Comparison of ENCODE assay signal across 16 mouse cellular contexts in the genomic region with DNA sequence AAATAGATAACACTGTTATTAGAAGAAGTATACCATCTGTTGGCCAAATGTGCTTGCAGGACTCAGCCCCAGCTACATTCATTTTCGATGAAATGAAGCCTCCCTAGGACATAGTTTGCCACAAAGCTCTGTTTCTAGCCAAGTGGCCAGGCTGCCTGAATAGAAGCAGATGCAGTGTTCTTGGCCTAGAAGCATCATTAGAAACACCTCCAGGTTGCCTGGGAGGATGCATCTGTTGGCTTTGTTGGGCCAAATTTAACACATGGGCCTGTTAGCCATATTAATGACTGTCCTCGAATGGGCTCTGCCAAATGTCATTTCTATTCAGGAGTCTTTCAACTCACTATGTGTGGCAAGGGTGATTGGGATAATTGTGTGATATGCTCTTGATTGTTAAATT.
DNase-seq lines count a peak whose midpoint lies in the region; ATAC-seq lines count a peak whose summit lies in the region.
"Had no signal": no experiment of that assay in that cellular context is flagged by ENCODE, and none has a peak within 500 bp of the region (broad histone marks: within the 10 kb centered on the region; RNA-seq: fewer than 3 reads in every experiment).

No protein-coding gene starts in this region.

- H3K9ac ChIP-seq in hindbrain, embryonic 14.5 days, result no peak overlapping the region
- no peak overlapping the region for H3K9ac ChIP-seq in hindbrain, embryonic 13.5 days
- H3K9ac ChIP-seq: limb, embryonic 15.5 days; midbrain, embryonic 13.5 days; neural tube, embryonic 12.5 days had no signal

- peak; percentile 37; the same call in 1 of the 2 replicates for ATAC-seq in hindbrain, embryonic 14.5 days (ENCODE audit: low FRiP score)
- ATAC-seq in hindbrain, embryonic 13.5 days (ENCODE audit: low FRiP score), result no peak
- ATAC-seq in CD4-positive, CD25-positive, alpha-beta regulatory T cell, adult 4 months, result no peak
- ATAC-seq: midbrain, embryonic 13.5 days had no signal

- H3K9me3 ChIP-seq in hindbrain, embryonic 14.5 days (ENCODE audit: control insufficient read depth, low read length), result no peaks in the 10 kb centered on the region
- no peaks in the 10 kb centered on the region for H3K9me3 ChIP-seq in hindbrain, embryonic 13.5 days
- H3K9me3 ChIP-seq: limb, embryonic 15.5 days; midbrain, embryonic 13.5 days; neural tube, embryonic 12.5 days had no signal

- H3K4me2 ChIP-seq in hindbrain, embryonic 14.5 days (replicated peaks), result no peak overlapping the region
- no peak overlapping the region for H3K4me2 ChIP-seq in hindbrain, embryonic 13.5 days
- H3K4me2 ChIP-seq: limb, embryonic 15.5 days; midbrain, embryonic 13.5 days; neural tube, embryonic 12.5 days had no signal

- 81% methylated on average over 2 of the region's 2 CpGs for WGBS in hindbrain, embryonic 14.5 days
- WGBS in hindbrain, embryonic 13.5 days, result 79% methylated on average over 2 of the region's 2 CpGs

- H3K36me3 ChIP-seq in hindbrain, embryonic 14.5 days (replicated peaks; ENCODE audit: control insufficient read depth, insufficient read depth), result no peaks in the 10 kb centered on the region
- H3K36me3 ChIP-seq in hindbrain, embryonic 13.5 days, result no peaks in the 10 kb centered on the region
- H3K36me3 ChIP-seq: limb, embryonic 15.5 days; midbrain, embryonic 13.5 days; neural tube, embryonic 12.5 days had no signal

- no peak overlapping the region for H3K27ac ChIP-seq in hindbrain, embryonic 14.5 days
- H3K27ac ChIP-seq in hindbrain, embryonic 13.5 days, result no peak overlapping the region
- H3K27ac ChIP-seq: limb, embryonic 15.5 days; macrophage; midbrain, embryonic 13.5 days; neural tube, embryonic 12.5 days; stomach, postnatal 0 days had no signal

- intact Hi-C loops in gastrocnemius, postnatal 36 days (cut with DNase I), result no loop called here

- no peak overlapping the region for H3K4me3 ChIP-seq in hindbrain, embryonic 14.5 days (replicated peaks; ENCODE audit: low read length)
- H3K4me3 ChIP-seq in hindbrain, embryonic 13.5 days, result no peak overlapping the region
- H3K4me3 ChIP-seq: limb, embryonic 15.5 days; midbrain, embryonic 13.5 days; neural tube, embryonic 12.5 days had no signal

- no peaks in the 10 kb centered on the region for H3K27me3 ChIP-seq in hindbrain, embryonic 14.5 days (ENCODE audit: control insufficient read depth, insufficient read depth, low read length)
- H3K27me3 ChIP-seq in hindbrain, embryonic 13.5 days, result no peaks in the 10 kb centered on the region
- H3K27me3 ChIP-seq: limb, embryonic 15.5 days; midbrain, embryonic 13.5 days; neural tube, embryonic 12.5 days had no signal

- peak; percentile 24 for DNase-seq in hindbrain, embryonic 14.5 days (ENCODE audit: low spot score)
- DNase-seq in brain, embryonic 18.5 days (ENCODE audit: low read depth, low spot score), result peak; percentile 10
- DNase-seq in cerebellum, postnatal 10 days, result peak; percentile 89 to 90
- DNase-seq in layer of hippocampus, adult 9-10 months (ENCODE audit: low spot score), result peak; percentile 78
- no peak for DNase-seq in gastrocnemius, postnatal 36 days
- no peak for DNase-seq in ovary, postnatal 14 days (ENCODE audit: low spot score)
- DNase-seq: gastrocnemius, postnatal 25 days; kidney, adult 9 months; lung, adult 18-20 months had no signal

- no peaks in the 10 kb centered on the region for H3K4me1 ChIP-seq in hindbrain, embryonic 14.5 days (replicated peaks; ENCODE audit: control insufficient read depth, insufficient read depth, low read length)
- no peaks in the 10 kb centered on the region for H3K4me1 ChIP-seq in hindbrain, embryonic 13.5 days (replicated peaks)
- H3K4me1 ChIP-seq: limb, embryonic 15.5 days; midbrain, embryonic 13.5 days; neural tube, embryonic 12.5 days had no signal

Comparison
In these comparisons a context has a peak if more than half of its experiments do, and no peak if none do; other contexts are left out.
1. DNase-seq: peak in hindbrain, embryonic 14.5 days (single experiment), brain, embryonic 18.5 days (single experiment), cerebellum, postnatal 10 days (2 of 2) and layer of hippocampus, adult 9-10 months (single experiment); none in gastrocnemius, postnatal 36 days (0 of 2) and ovary, postnatal 14 days (single experiment).